Mouse (Mus musculus) thymus, postnatal 10 days (tissue): ENCODE results near the gene Apobec3.
"Not testable (repeated sequence)": the region's sequence is repeated elsewhere in the genome, so short reads cannot be mapped to it uniquely, and the experiment has no call there.

Experiments used
- DNase-seq, 2 experiments: peaks; one replicate each; pipeline ENCODE4 v3.0.0; 2021; ENCODE audit warnings: low spot score in 2 of 2

Gene Apobec3

GRCm38 (mm10) chr15:79927637-79928122, 36.2 kb downstream of the Apobec3 start:
- DNase-seq: peak; percentile 95 to 96

GRCm38 (mm10) chr15:79928316-79928715, 36.9 kb downstream of the Apobec3 start:
- no peak for DNase-seq

- no peak for DNase-seq
Measured at GRCm38 (mm10) chr15:79928736-79929135, 37.3 kb downstream of the Apobec3 start.

- DNase-seq: no peak
Measured at GRCm38 (mm10) chr15:79929734-79930133, 38.3 kb downstream of the Apobec3 start.

GRCm38 (mm10) chr15:79931496-79932141, 40.2 kb downstream of the Apobec3 start:
- DNase-seq: no peak

- DNase-seq: peak; percentile 86 to 92
Measured at GRCm38 (mm10) chr15:79932323-79932987, 41.0 kb downstream of the Apobec3 start.

GRCm38 (mm10) chr15:79933052-79933669, 41.7 kb downstream of the Apobec3 start:
- DNase-seq: no peak

- no peak for DNase-seq
Measured at GRCm38 (mm10) chr15:79933670-79934514, 42.4 kb downstream of the Apobec3 start.

- DNase-seq: no peak
Measured at GRCm38 (mm10) chr15:79934776-79935175, 43.3 kb downstream of the Apobec3 start.

- no peak for DNase-seq
Measured at GRCm38 (mm10) chr15:79935654-79936373, 44.4 kb downstream of the Apobec3 start.

- no peak for DNase-seq
Measured at GRCm38 (mm10) chr15:79936374-79936751, 44.9 kb downstream of the Apobec3 start.

GRCm38 (mm10) chr15:79939020-79939419, 47.6 kb downstream of the Apobec3 start:
- DNase-seq: no peak

- not testable (repeated sequence) for DNase-seq
Measured at GRCm38 (mm10) chr15:79939501-79939900, 48.0 kb downstream of the Apobec3 start.

GRCm38 (mm10) chr15:79939913-79940312, 48.5 kb downstream of the Apobec3 start:
- no peak for DNase-seq

GRCm38 (mm10) chr15:79940932-79941331, 49.5 kb downstream of the Apobec3 start:
- DNase-seq: peak in 1 of 2 experiments; percentile 50

GRCm38 (mm10) chr15:79942541-79942940, 51.1 kb downstream of the Apobec3 start:
- no peak for DNase-seq

- no peak for DNase-seq
Measured at GRCm38 (mm10) chr15:79943584-79943983, 52.1 kb downstream of the Apobec3 start.

- DNase-seq: no peak
Measured at GRCm38 (mm10) chr15:79944948-79945347, 53.5 kb downstream of the Apobec3 start.

- DNase-seq: peak; percentile 77 to 91
Measured at GRCm38 (mm10) chr15:79946022-79946421, 54.6 kb downstream of the Apobec3 start.

- peak; percentile 43 to 57 for DNase-seq
Measured at GRCm38 (mm10) chr15:79946790-79947189, 55.3 kb downstream of the Apobec3 start.

GRCm38 (mm10) chr15:79947681-79948080, 56.2 kb downstream of the Apobec3 start:
- no peak for DNase-seq
